Mouse (Mus musculus): ENCODE data around the gene Kctd20.

- TF ChIP-seq CTCF (conservative IDR thresholded peaks at IDR 0.05; ENCODE audit: low read length) = no peak
- no peak for TF ChIP-seq POU5F1 (IDR thresholded peaks at IDR 0.05; ENCODE audit: borderline replicate concordance, low read length)
Measured at GRCm38 (mm10) chr17:28916520-28916919, 35.2 kb upstream of the Kctd20 start.
